Mouse (Mus musculus) kidney, postnatal 0 days (tissue): Measurements from ENCODE around the gene B4galnt3. TPM values are rescaled to one million over a fixed set of nuclear protein-coding genes. Genes with fewer than 3 reads are reported as not detected.

Experiments
- ATAC-seq: fragments of 200-750 bp; cut with Nextera tagmentation; replicated peaks from 2 replicates; pipeline ENCODE4 v1.8.0; 2017; ENCODE audit warnings: low read depth, moderate number of reproducible peaks, moderate TSS enrichment, moderate library complexity; ENCODE audit not compliant: low FRiP score
- DNase-seq: peaks from one replicate; pipeline ENCODE4 v3.0.0-alpha.2; 2016; ENCODE audit warnings: low spot score
- H3K27ac ChIP-seq: fragments of 300-500 bp; sonication (generic); 2 replicates; pipeline ENCODE4 v1.5.1; 2014; ENCODE audit warnings: mild to moderate bottlenecking
- H3K27me3 ChIP-seq: fragments of 300-500 bp; sonication (generic); 2 replicates; pipeline ENCODE4 v1.6.1; 2014; ENCODE audit warnings: low read length, mixed read lengths; ENCODE audit not compliant: insufficient read depth
- H3K36me3 ChIP-seq: fragments of 300-500 bp; sonication (generic); 2 replicates; pipeline ENCODE4 v1.6.1; 2014; ENCODE audit warnings: low read length, mixed read lengths; ENCODE audit not compliant: insufficient read depth
- H3K4me1 ChIP-seq: fragments of 300-500 bp; sonication (generic); replicated peaks from 2 replicates; pipeline ENCODE4 v1.6.1; 2014; ENCODE audit warnings: antibody characterized with exemption, low read length, mixed read lengths; ENCODE audit not compliant: insufficient read depth
- H3K4me2 ChIP-seq: fragments of 300-500 bp; sonication (generic); 2 replicates; pipeline ENCODE4 v1.6.1; 2014; ENCODE audit warnings: mild to moderate bottlenecking, low read length, moderate library complexity, mixed read lengths
- H3K4me3 ChIP-seq: fragments of 300-500 bp; sonication (generic); replicated peaks from 2 replicates; pipeline ENCODE4 v1.5.1; 2014; ENCODE audit warnings: low read depth, low read length
- H3K9ac ChIP-seq: fragments of 300-500 bp; sonication (generic); 2 replicates; pipeline ENCODE4 v1.6.1; 2014; ENCODE audit warnings: low read depth, low read length
- H3K9me3 ChIP-seq: fragments of 300-500 bp; sonication (generic); replicated peaks from 2 replicates; pipeline ENCODE4 v1.6.1; 2016; ENCODE audit warnings: low read length, inconsistent platforms, mixed read lengths
- CTCF ChIP-seq: IDR thresholded peaks from 2 replicates; pipeline ENCODE4 v1.5.1; 2016; ENCODE audit warnings: antibody characterized with exemption, low read depth, mild to moderate bottlenecking, moderate library complexity
- whole genome bisulfite sequencing: fragments of 180-500 bp; shearing (Covaris S2); extraction: QIAGEN DNeasy Blood & Tissue Kit; methylation state at CpG from one replicate; pipeline ENCODE4 v1.1.7; 2014; 5-methylcytosine and 5-hydroxymethylcytosine counted together
- polyA plus RNA-seq: library from polyadenylated mRNA; unstranded; fragments of >200 nt; fragmentation: Nextera tagmentation; extraction: Ambion mirVana; gene quantifications from 2 replicates; pipeline ENCODE4 v1.2.1, GENCODE M21; 2015

Gene B4galnt3
- polyA plus RNA-seq, 1 experiment from 2014 or later = 2.5 TPM

- Histone ChIP-seq H3K27me3 (no peaks in the 10 kb centered on the region), H3K9ac (no peak overlapping the region), H3K27ac (no peak overlapping the region), H3K9me3 (no peaks in the 10 kb centered on the region), H3K4me3 (no peak overlapping the region), H3K36me3 (no peaks in the 10 kb centered on the region), H3K4me2 (no peak overlapping the region), H3K4me1 (peaks cover 4% of the 10 kb centered on the region; the same call in 1 of the 2 replicates)
- TF ChIP-seq CTCF = no peak
- DNase-seq (no peak), ATAC-seq (no peak)
- WGBS = 80% methylated on average over 12 of the region's 12 CpGs
Measured at GRCm38 (mm10) chr6:120241453-120241852, 52.9 kb downstream of the B4galnt3 start.

GRCm38 (mm10) chr6:120240461-120240860, 53.9 kb downstream of the B4galnt3 start:
- TF ChIP-seq CTCF = no peak
- Histone ChIP-seq H3K9ac (no peak overlapping the region), H3K27ac (no peak overlapping the region; the same call in 1 of the 2 replicates), H3K9me3 (no peaks in the 10 kb centered on the region), H3K36me3 (no peaks in the 10 kb centered on the region), H3K4me1 (peaks cover 4% of the 10 kb centered on the region; the same call in 1 of the 2 replicates), H3K4me2 (no peak overlapping the region), H3K27me3 (no peaks in the 10 kb centered on the region), H3K4me3 (no peak overlapping the region)
- 64% methylated on average over 5 of the region's 5 CpGs for WGBS
- ATAC-seq (no peak), DNase-seq (no peak)

GRCm38 (mm10) chr6:120235874-120236273, 58.5 kb downstream of the B4galnt3 start:
- Histone ChIP-seq H3K27me3 (no peaks in the 10 kb centered on the region), H3K9me3 (no peaks in the 10 kb centered on the region), H3K4me2 (no peak overlapping the region), H3K4me1 (no peaks in the 10 kb centered on the region), H3K9ac (no peak overlapping the region), H3K4me3 (no peak overlapping the region), H3K27ac (no peak overlapping the region), H3K36me3 (no peaks in the 10 kb centered on the region)
- ATAC-seq (0 out of 2 replicates have a peak, but pooled peaks have one; percentile 44), DNase-seq (peak; percentile 28)
- no peak for TF ChIP-seq CTCF
- WGBS = 26% methylated on average over 7 of the region's 7 CpGs

- no peak overlapping the region for H3K9ac ChIP-seq
- H3K4me1 ChIP-seq = no peaks in the 10 kb centered on the region
- 82% methylated on average over 6 of the region's 6 CpGs for WGBS
- no peaks in the 10 kb centered on the region for H3K36me3 ChIP-seq
- H3K9me3 ChIP-seq = no peaks in the 10 kb centered on the region
- no peak overlapping the region for H3K27ac ChIP-seq
- no peak overlapping the region for H3K4me2 ChIP-seq
- DNase-seq = no peak
- no peak for TF ChIP-seq CTCF
- no peak for ATAC-seq
- no peak overlapping the region for H3K4me3 ChIP-seq
- no peaks in the 10 kb centered on the region for H3K27me3 ChIP-seq
Measured at GRCm38 (mm10) chr6:120232885-120233284, 61.5 kb downstream of the B4galnt3 start.

- Histone ChIP-seq H3K27me3 (no peaks in the 10 kb centered on the region), H3K4me2 (no peak overlapping the region), H3K9ac (no peak overlapping the region), H3K4me1 (no peaks in the 10 kb centered on the region; the same call in 1 of the 2 replicates), H3K4me3 (no peak overlapping the region), H3K9me3 (no peaks in the 10 kb centered on the region), H3K36me3 (no peaks in the 10 kb centered on the region), H3K27ac (no peak overlapping the region)
- no peak for DNase-seq
- TF ChIP-seq CTCF = no peak
- ATAC-seq = no peak
- WGBS = 18% methylated on average over 1 of the region's 1 CpGs
Measured at GRCm38 (mm10) chr6:120230441-120230840, 63.9 kb downstream of the B4galnt3 start.

GRCm38 (mm10) chr6:120229806-120230205, 64.6 kb downstream of the B4galnt3 start:
- 51% methylated on average over 7 of the region's 7 CpGs for WGBS
- no peak overlapping the region for H3K9ac ChIP-seq
- no peaks in the 10 kb centered on the region; the same call in 1 of the 2 replicates for H3K4me1 ChIP-seq
- no peak overlapping the region for H3K27ac ChIP-seq
- no peaks in the 10 kb centered on the region for H3K27me3 ChIP-seq
- H3K4me2 ChIP-seq = no peak overlapping the region
- no peaks in the 10 kb centered on the region for H3K9me3 ChIP-seq
- no peaks in the 10 kb centered on the region for H3K36me3 ChIP-seq
- no peak for TF ChIP-seq CTCF
- ATAC-seq = no peak
- no peak overlapping the region for H3K4me3 ChIP-seq
- DNase-seq = no peak

GRCm38 (mm10) chr6:120227068-120227467, 67.3 kb downstream of the B4galnt3 start:
- H3K4me2 ChIP-seq = no peak overlapping the region
- no peak overlapping the region for H3K9ac ChIP-seq
- DNase-seq (no peak), ATAC-seq (no peak)
- TF ChIP-seq CTCF = no peak
- WGBS = 75% methylated on average over 7 of the region's 7 CpGs
- H3K4me3 ChIP-seq = no peak overlapping the region
- H3K9me3 ChIP-seq = no peaks in the 10 kb centered on the region
- H3K27ac ChIP-seq = no peak overlapping the region
- no peaks in the 10 kb centered on the region for H3K36me3 ChIP-seq
- no peaks in the 10 kb centered on the region for H3K27me3 ChIP-seq
- H3K4me1 ChIP-seq = no peaks in the 10 kb centered on the region; the same call in 1 of the 2 replicates
